Mouse (Mus musculus): ENCODE results near the gene Tmem144.
"Not testable (repeated sequence)": the region's sequence is repeated elsewhere in the genome, so short reads cannot be mapped to it uniquely, and the experiment has no call there.

Tmem144 gene

DNA sequence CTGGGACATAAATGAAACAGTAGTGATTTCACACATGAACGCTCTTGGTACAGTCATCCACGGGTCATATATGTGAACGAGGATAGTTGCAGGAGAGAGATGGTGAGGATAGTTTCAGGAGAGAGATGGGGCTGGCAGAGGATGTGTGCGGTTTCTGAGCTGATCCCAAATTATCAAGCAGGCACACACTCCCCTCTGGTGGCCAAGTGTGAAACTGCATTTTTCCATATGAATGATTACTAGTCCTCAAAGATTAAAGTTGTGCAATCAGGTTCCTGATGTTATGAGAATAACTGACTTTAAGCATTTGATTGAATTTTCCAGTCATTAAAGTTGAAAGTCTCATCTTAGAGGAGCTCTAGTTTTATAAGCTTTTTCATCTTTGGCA is 43.4 kb downstream of the Tmem144 start:
- peak; percentile 73 for DNase-seq (ENCODE audit: low read depth)

DNA sequence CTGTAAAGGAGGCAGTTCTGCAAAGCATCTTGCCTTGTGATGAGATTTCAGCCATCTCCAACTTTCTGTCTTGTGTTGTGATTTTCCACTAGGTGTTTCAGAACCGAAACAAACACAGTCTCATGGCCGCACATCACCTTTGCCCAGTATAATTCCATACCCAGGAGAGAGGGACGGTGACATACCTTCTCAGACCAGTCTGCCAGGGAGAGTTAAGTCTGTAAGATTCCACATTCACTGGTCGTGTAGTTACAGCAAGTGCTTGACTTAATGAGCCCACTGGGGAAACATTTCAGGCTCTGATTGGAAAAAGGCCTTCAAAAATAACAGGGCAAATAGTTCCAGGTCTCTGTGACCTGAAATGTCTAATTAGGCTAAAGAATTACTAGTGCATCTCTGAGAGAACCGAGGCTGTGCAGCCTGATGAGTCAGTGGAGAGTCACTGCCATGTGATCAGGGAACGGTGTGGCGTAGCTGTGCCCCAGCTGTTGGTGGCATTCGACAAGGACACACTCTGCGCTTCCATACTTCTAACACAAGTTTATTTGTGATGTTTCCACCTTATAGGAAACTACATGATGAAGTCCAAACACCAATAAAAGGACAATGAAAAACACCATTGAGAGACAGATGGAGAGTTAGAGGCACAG is 43.9 kb downstream of the Tmem144 start:
- DNase-seq (ENCODE audit: low read depth) = no peak

DNA sequence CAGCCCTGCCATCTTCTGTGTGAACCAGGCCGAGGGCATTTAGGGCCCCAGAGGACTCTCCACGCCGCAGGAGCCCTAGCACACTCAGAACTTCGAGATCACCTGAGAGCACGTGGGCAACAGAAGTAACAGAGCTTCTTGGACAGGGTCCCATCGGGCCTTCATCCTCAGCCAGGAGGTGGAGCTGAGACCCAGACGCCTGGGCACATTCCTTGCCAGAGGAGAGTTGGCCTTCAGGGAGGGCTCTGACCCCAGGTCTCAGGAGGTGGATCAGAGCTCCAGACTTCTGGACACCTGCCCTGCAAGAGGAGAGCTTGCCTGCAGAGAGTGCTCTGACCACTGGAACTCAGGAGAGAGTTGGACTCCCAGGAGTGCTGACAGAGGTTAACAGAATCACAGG is 51.8 kb downstream of the Tmem144 start:
- not testable (repeated sequence) for DNase-seq (ENCODE audit: low read depth)

DNA sequence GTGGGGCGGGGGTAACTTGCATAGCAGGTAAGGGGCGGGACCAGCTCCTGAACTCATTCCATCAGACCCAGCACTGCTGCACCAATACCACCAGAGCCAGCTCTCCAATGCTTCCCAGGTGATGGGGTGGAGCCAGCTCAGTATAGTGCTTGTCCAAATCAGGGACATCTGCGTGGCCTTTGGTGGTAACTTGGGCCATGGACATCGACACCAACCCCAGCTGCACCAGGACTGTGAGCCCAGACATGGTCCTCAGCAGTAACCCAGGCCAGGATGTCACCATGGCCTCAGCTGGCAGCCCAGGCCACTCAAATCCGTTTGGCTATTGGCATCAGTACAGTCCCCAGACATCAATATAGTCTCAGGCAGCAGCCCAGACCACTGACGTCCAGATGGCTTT is 60.3 kb downstream of the Tmem144 start:
- no peak for DNase-seq (ENCODE audit: low read depth)

DNA sequence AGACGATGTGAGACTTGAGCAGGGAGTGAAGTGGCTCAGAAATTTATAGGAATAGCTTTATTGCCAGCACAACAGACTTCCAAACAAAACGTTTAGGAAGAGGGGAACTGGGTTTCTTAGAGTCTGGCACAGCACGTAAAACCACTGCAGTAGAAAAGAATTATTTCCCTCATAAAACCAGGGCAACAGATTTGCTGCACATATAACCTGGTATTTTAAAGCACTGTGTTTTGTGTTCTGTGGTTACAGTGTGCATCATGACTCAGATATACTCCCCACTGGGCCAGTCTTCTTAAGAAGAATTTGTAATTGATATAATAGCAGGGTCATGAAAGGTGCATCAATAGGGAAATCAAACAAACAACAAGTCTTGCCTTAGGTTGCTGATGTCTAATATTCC is 62.2 kb downstream of the Tmem144 start:
- no peak for DNase-seq (ENCODE audit: low read depth)

DNA sequence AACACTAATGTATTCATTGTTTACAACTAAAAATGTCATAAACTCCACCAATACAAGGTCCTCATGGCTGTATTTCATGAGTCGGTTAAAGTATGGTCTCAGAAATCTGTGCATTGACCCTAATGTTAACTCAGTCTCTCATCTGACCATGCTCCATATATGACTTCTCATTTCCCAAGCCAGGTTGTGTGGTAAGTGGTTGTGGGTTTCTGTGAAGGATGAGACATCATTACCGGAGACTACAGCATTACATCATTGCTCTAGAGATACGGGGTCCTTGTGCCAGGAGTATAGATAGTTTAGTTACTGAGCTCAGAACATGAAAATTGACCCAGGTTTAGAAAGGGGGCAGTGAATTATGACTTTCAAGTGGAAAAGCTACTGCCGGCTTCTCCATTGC is 63.0 kb downstream of the Tmem144 start:
- DNase-seq (ENCODE audit: low read depth) = no peak

DNA sequence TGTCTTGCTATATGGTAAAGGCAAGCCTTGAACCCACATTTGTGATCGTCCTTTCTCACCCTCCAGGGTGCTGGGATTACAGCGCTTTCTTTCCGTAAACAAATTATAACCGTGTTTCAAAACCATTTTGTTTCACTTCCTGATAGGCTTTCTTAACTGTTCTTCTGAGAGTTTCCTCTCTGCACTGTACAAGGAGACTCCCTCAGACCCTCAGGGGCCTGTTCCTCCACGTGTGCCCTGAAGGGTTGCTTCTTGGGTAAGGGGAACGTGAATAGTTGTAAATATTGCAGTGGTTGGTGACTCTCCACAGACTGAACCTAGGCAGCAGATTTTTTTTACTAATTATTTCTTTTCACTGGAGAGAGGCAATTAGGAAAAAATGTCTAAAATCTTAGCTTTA is 63.6 kb downstream of the Tmem144 start:
- no peak for DNase-seq (ENCODE audit: low read depth)

DNA sequence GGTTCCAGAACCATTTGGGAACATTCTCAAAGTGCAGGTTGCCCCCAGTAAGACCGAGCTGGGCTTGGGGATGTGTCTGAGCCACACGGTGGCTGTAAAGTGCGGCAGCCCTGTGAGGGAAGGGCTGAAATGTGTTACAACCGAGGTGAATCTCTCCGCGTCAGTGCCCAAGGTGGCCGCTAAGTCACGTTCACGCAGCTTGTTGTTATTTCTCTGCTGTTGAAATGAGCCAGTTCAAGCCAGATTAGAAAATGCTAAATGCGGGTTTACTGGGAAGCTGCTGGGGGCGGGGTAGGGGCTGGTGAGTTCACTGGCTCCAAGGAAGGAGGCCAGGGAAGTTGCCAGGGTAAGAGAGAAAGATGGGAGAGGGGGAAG is 68.2 kb downstream of the Tmem144 start:
- DNase-seq (ENCODE audit: low read depth) = no peak

DNA sequence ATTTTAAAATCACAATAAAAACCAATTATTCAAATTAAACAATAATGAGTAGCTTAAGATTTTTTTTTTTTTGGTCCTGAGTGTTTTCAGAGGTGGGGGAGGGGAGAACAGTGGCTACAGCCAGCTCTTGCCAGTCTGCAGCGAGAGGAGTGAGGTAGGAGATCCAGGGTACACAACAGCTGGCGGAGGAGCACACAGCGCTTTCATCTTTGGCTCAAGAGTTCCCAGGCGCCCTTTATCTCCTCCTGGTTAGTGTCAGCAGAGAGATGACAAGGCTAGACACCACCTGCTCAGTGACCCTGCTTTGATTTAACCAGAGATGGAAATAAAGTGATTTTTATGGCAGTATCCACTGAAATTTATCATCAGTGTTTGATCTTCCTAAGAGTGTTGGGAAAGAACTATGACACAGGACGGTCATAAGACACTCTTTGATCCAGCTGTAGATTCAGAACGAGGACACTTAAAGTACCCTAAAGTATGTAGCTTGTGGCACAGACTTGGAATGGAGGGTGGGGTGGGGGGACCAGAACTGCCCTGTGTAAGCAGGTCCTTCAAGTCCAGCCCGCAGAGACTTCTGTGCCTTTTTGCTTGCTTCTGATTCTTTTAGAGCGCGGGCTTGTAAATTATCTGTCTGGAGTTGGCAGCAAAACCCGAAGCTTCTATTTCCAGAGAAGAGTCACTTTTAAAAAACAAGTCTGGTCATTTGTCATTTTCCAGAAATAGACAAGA is 68.8 kb downstream of the Tmem144 start:
- no peak for DNase-seq (ENCODE audit: low read depth)

DNA sequence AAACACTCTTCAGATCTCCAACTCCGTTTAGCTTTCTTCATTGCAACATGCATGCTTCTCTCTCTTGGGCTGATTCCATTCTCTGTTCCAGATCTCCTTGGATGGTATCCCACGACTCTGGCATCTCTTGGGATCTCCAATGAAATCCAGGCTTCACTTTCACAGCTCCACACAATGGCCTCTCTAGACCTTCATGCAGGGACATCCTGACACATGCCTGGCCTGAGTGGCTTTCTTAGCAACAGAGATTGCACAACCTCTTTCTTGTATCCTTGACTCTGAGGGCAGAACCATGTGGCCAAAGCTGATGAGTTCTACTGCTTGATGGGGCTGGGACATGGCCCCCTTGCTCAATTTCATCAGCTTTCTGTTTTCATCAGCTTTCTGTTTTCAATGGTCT is 79.9 kb downstream of the Tmem144 start:
- no peak for DNase-seq (ENCODE audit: low read depth)
